Mouse (Mus musculus) thymus, postnatal 10 days (tissue): ENCODE measurements around the gene Il9.

Experiments used
- DNase-seq, 2 experiments: peaks; one replicate each; pipeline ENCODE4 v3.0.0; 2021; ENCODE audit warnings: low spot score in 2 of 2

Gene Il9

GRCm38 (mm10) chr13:56482146-56482545 is at the start of gene Il9:
Gene Il9, minus strand, starts transcription at chr13:56482246.
- no peak for DNase-seq

DNA sequence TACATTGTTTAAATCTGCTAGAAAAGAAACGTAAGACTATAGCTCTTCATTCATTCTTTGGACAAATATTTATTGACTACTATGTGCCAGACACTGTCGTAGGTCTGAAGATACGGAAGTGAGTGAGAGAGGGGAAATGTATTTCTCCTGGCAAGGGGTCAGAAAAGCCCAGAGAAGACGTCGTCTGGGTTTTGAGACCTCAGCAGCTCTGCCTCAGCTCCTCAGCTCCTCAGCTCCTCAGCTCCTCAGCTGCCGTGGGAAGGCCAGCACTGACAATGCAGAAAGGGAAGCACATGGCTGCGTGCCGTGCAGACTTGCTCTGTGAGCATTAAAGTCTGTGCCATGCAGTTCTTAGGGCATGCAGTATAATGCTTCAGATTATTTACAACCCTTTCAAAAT is 47.6 kb upstream of the Il9 start:
- no peak for DNase-seq

DNA sequence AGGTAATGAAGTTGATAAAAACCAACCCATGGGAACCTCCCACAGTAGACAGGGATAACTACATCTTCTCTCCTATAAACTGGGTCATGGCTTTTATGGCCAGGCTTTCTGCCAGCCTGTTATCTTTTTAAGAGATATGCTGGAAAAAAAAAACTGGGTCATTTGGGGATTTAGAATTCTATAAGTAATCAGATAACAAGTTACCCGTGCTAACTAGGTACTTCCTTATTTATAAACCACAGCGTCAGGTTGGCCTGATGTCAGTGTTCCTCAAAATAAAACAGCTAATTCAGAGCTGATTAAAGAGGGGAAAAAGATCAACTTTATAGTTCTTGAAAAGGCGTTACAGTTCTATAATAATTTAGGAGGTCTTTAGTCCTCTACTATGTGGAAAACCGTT is 47.0 kb upstream of the Il9 start:
- DNase-seq = no peak

DNA sequence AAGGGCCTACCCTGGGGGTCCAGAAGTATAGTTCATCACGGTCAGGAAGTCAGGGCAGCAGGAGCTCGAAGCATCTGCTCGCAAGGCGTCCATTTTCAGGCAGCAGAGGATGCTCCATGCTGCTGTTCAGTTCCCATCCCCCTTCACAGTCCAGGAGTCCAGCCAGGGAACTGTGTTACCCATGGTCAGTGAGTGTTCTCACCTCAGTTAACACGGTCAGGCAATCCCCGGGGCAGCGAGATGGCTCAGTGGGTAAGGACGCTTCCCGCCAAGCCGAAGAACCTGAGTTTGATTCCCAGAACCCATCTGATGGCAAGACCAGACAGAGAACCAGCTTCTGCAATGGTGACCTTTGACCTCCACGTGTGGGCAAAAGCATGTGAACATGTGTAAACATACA is 46.2 kb upstream of the Il9 start:
- DNase-seq = no peak

DNA sequence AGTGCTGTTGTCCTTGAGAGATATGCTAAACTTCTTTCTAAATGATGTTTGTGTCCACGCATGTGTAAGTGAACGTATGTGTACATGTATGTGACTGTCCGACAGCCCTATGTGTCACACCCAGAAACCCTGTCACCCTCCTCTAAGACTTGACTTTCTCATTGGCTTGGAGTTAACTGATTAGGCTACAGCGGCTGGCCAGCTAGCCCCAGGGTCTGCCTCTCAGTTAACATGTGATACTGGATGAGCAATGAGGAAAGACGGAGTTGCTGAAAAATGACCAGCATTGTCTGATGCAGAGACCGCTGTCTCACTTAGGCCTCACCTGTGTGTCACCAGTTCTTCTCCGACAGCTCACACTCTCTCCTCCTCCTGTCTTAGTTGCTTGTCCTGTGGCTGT is 45.8 kb upstream of the Il9 start:
- no peak for DNase-seq

GRCm38 (mm10) chr13:56526871-56527270 is 44.8 kb upstream of the Il9 start:
- no peak for DNase-seq

DNA sequence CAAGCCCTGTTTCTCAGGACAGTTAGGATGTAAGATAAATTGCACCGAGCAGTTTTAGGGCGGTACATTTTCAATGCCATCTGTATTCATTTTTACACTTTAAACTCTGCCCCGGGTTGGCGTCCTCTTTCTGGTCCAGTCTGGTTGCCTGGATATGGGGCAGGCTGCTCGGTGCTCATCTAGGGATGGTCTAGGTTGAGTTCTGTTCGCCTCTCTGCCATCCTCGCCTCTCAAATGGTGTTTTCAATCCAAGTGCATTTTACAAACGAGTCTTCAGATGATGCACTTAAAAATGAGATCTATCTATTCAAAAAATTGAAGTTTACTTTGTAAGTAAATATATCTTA is 40.7 kb upstream of the Il9 start:
- no peak for DNase-seq

DNA sequence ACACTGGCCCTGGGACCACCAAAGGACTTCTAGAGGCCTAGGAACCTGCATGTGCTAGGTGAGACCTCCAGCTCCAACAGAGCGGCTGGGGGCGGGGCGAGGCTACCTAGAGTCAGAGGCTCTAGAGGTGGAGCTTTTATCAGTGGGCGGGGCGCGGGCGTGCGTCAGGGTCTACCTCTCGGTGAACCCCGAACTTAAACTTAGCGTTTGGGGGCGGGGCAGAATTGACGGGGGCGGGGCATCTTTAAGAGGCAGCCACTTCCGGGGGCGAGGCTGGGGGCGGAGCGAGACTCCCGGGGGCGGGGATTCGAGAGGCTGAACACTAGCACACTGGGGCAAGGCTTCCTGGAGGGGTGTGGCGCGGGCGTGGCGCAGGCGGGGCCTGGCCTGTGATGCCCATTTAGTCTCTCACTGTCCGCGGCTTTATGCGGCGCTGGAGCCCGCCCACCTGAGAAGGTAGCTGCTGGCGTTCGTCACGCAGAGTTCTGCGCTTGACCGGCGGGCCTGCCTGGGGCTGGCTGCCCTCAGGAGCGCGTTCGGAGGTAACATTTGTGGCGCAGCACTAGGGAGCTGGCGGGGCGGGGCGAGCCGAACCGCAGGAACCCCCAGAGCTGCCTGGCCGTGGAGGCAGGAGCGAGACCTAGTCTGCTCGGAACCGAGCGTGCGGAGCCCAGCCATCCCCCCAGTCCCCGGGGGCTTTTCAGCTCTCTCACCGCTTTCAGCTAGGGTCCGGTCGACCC is 40.2 kb upstream of the Il9 start, which contains the start of gene Fbxl21:
Gene Fbxl21, plus strand, starts transcription at position 392 of the 740 bp plus-strand sequence.
- DNase-seq = peak; percentile 86 to 89

DNA sequence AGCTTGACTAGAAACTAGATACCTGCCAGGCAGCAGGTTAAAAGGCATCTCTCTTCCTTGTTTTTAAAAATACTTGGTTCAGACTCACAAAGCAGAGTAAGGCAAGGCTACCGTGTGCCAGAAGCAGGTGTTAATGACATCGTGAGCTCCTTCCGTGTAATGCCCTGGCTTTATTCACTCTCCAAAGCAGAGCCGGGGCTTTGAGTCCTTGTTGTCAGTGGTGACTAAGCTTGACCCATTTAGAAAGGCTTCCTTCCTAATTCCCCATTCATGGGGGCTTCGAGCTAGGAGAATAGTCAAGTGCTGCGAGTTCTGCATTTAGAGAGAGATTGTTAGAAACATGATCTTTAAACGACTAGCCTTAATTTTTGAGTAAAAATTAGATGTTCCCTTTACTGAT is 34.8 kb upstream of the Il9 start:
- no peak for DNase-seq

- no peak for DNase-seq
Observed at GRCm38 (mm10) chr13:56516311-56516710, 34.3 kb upstream of the Il9 start.

DNA sequence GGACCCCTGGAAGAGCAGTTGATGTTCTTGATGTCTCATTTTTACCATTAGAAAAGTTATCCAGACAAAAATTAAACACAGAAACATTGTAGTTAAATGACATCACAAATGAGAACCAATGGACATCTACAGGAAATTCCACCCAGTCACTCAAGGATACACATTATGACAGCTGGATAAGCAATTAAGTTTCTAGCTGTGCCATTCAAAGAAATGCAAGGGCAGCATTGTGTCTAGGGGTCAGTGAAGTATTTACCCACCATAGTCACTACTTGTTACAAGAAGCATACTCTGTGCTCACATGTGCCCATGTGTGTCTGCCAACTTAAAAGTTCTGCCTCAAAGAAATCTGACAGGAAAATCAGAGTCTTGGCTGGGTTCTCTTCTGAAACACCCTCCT is 31.5 kb upstream of the Il9 start:
- no peak for DNase-seq

DNA sequence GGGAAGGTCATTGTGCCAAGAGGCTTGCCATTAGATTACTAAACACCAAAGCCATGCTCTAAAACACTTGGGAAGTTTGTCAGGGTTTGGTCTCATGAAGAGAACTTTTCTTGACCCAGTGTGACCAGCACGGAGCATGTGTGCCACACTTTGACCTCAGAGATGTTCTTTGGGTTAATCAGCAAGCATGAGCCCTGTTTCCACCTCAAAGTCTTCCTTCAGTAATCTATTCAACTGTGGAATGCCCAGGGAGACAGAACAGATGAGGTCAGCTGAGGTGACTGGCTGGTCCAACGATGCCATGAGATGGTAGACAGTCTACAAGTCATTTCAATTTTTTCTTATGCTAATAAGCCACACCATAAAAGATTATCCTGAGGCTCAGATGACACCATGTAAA is 27.8 kb upstream of the Il9 start:
- no peak for DNase-seq

GRCm38 (mm10) chr13:56506871-56507496 is 24.9 kb upstream of the Il9 start:
- peak; percentile 25 to 52 for DNase-seq

DNA sequence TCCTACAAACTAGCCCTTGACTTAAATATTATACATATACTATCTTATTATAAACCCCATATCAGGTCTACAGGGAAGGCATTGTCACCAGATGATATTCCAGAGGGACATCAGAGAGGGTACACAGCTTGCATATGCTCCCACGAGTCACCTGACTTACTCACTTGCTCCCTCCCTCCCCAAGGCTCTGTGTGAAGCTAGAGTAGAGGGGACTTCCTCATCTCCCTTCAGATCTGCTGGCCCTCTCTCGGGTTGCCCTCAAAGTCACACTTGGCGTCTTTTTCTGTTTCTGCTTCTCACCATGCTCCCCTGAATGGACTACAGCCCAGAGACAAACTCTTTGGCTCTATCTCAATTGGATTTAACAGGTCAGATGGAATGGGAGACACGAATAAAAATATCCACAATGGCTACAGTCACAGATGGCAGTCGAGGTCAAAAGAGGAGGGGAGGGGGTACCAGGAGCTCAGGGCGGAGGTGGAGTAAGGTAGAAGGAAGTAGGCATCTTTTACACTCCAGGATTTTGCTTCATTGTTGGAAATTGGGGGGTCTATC is 19.9 kb upstream of the Il9 start:
- no peak for DNase-seq

DNA sequence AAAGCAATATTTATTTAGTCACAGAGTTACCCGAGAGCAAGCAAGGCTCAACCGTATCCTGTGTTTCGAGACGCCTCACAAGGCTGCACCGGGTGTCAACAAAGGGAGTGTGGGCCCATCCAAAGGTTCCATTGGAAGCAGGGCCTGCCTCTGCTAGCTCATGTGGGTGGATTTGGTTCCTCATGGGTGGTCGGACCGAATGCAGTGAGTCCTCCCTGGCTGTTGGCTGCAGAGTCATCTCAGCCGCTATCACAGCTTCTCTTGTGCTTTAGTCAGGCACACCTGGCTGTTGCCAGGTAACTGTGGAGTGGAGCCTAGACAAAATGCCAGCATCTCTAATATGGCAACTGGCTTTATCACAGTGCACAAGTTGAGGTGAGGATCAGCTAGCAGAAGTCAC is 18.6 kb upstream of the Il9 start:
- DNase-seq = no peak

GRCm38 (mm10) chr13:56500132-56500531 is 18.1 kb upstream of the Il9 start:
- no peak for DNase-seq

- no peak for DNase-seq
Observed at GRCm38 (mm10) chr13:56494440-56494839, 12.4 kb upstream of the Il9 start.

DNA sequence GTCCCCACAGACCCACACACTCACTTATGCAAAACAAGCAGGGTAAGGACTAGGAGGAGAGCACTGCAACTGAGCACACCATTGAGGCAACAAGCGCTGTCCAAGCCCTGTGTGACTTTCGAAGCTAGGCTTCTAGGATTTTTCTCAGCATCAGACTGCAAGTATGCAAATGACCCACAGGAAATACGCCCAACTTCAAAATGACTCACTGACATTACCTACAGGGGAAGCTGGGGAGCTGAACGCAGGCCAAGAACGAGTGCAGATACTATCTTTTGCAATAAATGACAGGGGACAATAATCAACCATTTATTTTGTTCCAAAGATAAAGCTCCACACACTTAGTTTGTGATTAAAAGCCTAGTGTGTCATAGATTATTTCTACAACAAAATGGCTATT is 6.0 kb upstream of the Il9 start:
- no peak for DNase-seq

- no peak for DNase-seq
Observed at GRCm38 (mm10) chr13:56478027-56478426, 4.0 kb downstream of the Il9 start.

DNA sequence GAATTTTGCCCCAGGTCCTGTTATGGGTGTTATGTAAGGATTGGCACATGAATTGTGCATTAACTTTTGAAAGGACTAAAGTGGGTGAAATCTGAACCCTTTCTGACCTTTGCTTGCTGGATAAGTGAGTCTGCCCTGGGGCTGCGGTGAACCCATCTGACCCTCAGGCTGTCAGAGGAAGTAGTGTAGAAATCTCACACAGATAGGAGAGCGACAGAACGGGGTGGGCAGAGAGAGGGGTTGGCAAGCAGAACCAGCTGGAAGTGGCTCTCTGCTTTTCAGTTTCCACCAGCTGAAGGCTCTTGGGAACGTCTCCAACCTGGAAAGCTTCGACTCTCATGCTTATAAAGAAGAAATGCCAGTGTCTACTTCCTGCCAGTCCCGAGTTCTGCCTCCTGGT is 4.8 kb downstream of the Il9 start:
- DNase-seq = no peak

DNA sequence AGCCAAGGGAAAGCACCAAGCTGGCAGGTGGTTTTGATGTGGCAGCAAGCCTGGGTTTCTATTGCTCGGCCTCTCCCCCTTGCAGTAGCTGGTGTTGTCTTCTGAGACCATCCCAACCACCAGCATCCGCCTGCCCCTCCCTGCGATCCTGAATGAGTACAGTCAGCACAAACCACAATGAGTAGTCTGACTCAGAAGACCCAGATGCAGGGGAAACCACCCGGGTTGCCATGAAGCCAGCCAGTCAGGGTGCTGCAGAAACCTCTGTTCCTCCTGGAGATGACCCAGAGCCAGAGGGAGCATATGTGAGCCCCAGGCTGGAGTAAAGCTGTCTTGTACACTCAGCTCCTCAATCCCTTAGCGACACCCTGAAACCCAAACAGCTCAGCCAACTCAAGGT is 5.3 kb downstream of the Il9 start:
- DNase-seq = peak; percentile 47 to 60

GRCm38 (mm10) chr13:56475363-56475762 is 6.7 kb downstream of the Il9 start:
- peak in 1 of 2 experiments; percentile 55 for DNase-seq

GRCm38 (mm10) chr13:56472661-56473060 is 9.4 kb downstream of the Il9 start:
- no peak for DNase-seq
